Mouse (Mus musculus): ENCODE data around the gene Fes.

DNA sequence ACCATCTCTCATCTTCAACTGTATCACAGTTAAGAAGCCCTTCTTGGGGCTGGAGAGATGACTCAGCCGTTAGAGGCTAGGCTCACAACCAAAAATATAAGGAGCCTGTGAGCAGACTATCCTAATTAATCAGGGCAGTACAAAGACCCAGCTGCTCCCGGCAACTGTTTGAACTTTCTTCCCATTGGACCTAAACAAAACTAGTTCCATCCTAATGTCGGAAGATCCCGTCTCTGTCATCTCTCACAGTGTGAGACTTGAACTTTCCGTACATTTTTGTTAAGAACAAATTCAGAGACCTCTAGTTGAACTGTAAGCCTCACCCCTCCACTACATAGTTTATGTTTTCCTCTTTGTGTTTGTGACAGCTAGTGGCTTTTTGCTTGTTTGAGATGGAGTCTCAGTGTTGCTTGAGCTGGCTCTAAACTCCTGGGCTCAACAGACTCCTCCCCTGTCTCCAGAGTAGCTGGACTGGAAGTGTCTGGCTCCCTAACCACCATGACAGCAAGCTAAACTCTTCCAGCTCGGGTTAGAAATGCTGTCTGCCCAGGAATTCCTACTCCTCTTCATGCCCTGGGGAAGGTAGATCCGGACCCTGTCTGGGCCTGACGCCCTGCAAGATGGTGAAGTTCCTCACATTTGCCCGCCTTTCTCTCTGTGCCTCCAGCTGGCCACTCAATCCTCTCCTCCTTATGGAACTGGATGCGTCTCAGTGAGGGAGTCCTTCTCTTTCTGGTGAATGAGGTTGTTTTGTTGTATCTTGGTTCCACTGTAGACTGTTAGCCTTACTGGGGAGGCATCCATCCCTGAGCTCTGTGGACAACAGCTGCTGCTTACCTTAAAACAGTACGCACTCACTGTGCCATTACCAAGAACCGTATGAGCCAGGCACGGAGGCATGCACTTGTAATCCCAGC is 39.8 kb downstream of the Fes start:
- no peak for TF ChIP-seq CTCF (IDR thresholded peaks at IDR 0.05; ENCODE audit: insufficient read depth, low read depth, low read length)
- TF ChIP-seq POLR2A (IDR thresholded peaks at IDR 0.05; ENCODE audit: insufficient read depth, low read depth, low read length): no peak
